Mouse (Mus musculus) heart, adult 2 months (tissue): Measurements from ENCODE around the gene Senp8.

Experiments
- CTCF ChIP-seq: fragments of 200-600 bp; IDR thresholded peaks from 2 replicates; pipeline ENCODE4 v1.8.1; 2022; ENCODE audit warnings: antibody characterized with exemption, mild to moderate bottlenecking, moderate library complexity
- POLR2A ChIP-seq: fragments of 200-500 bp; IDR thresholded peaks from 2 replicates; pipeline ENCODE4 v1.6.1; 2011; ENCODE audit warnings: mild to moderate bottlenecking, low read depth, low read length, control low read depth; ENCODE audit not compliant: insufficient read depth

GRCm38 (mm10) chr9:59748387-59748786 is 2.1 kb downstream of the Senp8 start:
- TF ChIP-seq CTCF = no peak
- TF ChIP-seq POLR2A = no peak
